Mouse (Mus musculus) limb, embryonic 11.5 days (tissue): ENCODE measurements around the gene Skil. TPM values are rescaled to one million over a fixed set of nuclear protein-coding genes. Genes with fewer than 3 reads are reported as not detected.
"Not testable (repeated sequence)": the region's sequence is repeated elsewhere in the genome, so short reads cannot be mapped to it uniquely, and the experiment has no call there.

Experiments used
- ATAC-seq: fragments of 200-750 bp; cut with Nextera tagmentation; 2 replicates; pipeline ENCODE4 v1.8.0; 2017; ENCODE audit warnings: low read depth; ENCODE audit not compliant: insufficient number of reproducible peaks, low FRiP score, low TSS enrichment
- DNase-seq: peaks from one replicate; pipeline ENCODE4 v3.0.0-alpha.2; 2015; ENCODE audit warnings: low spot score
- H3K27ac ChIP-seq: fragments of 300-500 bp; sonication (generic); replicated peaks from 2 replicates; pipeline ENCODE4 v1.5.1; 2014; ENCODE audit warnings: low read depth, mild to moderate bottlenecking, low read length
- H3K27me3 ChIP-seq: fragments of 300-500 bp; sonication (generic); 2 replicates; pipeline ENCODE4 v1.6.1; 2014; ENCODE audit warnings: mild to moderate bottlenecking, low read length, mixed read lengths; ENCODE audit not compliant: control insufficient read depth, insufficient read depth
- H3K36me3 ChIP-seq: fragments of 300-500 bp; sonication (generic); 2 replicates; pipeline ENCODE4 v1.6.1; 2014; ENCODE audit warnings: mild to moderate bottlenecking, low read length, moderate library complexity, mixed read lengths; ENCODE audit not compliant: control insufficient read depth, insufficient read depth
- H3K4me1 ChIP-seq: fragments of 300-500 bp; sonication (generic); 2 replicates; pipeline ENCODE4 v1.6.1; 2014; ENCODE audit warnings: low read length, mixed read lengths; ENCODE audit not compliant: control insufficient read depth, insufficient read depth
- H3K4me2 ChIP-seq: fragments of 300-500 bp; sonication (generic); 2 replicates; pipeline ENCODE4 v1.6.1; 2014; ENCODE audit warnings: low read depth, mild to moderate bottlenecking, moderate library complexity; ENCODE audit not compliant: severe bottlenecking
- H3K4me3 ChIP-seq: fragments of 300-500 bp; sonication (generic); 2 replicates; pipeline ENCODE4 v1.5.1; 2014; ENCODE audit warnings: low read depth, low read length
- H3K9ac ChIP-seq: fragments of 300-500 bp; sonication (generic); 2 replicates; pipeline ENCODE4 v1.6.1; 2014; ENCODE audit warnings: mild to moderate bottlenecking, low read length
- H3K9me3 ChIP-seq: fragments of 300-500 bp; sonication (generic); 2 replicates; pipeline ENCODE4 v1.6.1; 2016; ENCODE audit warnings: low read length; ENCODE audit not compliant: control insufficient read depth
- WGBS: fragments of 180-500 bp; shearing (Covaris S2); extraction: QIAGEN DNeasy Blood & Tissue Kit; methylation state at CpG from one replicate; pipeline ENCODE4 v1.1.7; 2014; 5-methylcytosine and 5-hydroxymethylcytosine counted together
- polyA plus RNA-seq: library from polyadenylated mRNA; unstranded; fragments of >200 nt; fragmentation: Nextera tagmentation; extraction: Ambion mirVana; gene quantifications from 2 replicates; pipeline ENCODE4 v1.2.1, GENCODE M21; 2014

Skil gene
- polyA plus RNA-seq, 1 experiment from 2014 or later: 33.5 TPM

- ATAC-seq: no peak
- H3K4me3 ChIP-seq: no peak overlapping the region
- H3K27ac ChIP-seq: no peak overlapping the region
- DNase-seq: no peak
- WGBS: 93% methylated on average over 4 of the region's 4 CpGs
- H3K9ac ChIP-seq: no peak overlapping the region
- H3K36me3 ChIP-seq: no peaks in the 10 kb centered on the region
- no peak overlapping the region for H3K4me2 ChIP-seq
- no peaks in the 10 kb centered on the region for H3K27me3 ChIP-seq
- H3K4me1 ChIP-seq: no peaks in the 10 kb centered on the region
- no peaks in the 10 kb centered on the region for H3K9me3 ChIP-seq
Measured at GRCm38 (mm10) chr3:31141621-31142020, 46.8 kb downstream of the Skil start.

GRCm38 (mm10) chr3:31145222-31145621 lies 50.4 kb downstream of the Skil start:
- WGBS: 82% methylated on average over 11 of the region's 11 CpGs
- DNase-seq, H3K4me1 ChIP-seq, H3K9ac ChIP-seq, ATAC-seq, H3K4me2 ChIP-seq, H3K4me3 ChIP-seq, H3K9me3 ChIP-seq, H3K27me3 ChIP-seq, H3K27ac ChIP-seq, H3K36me3 ChIP-seq: not testable (repeated sequence)

DNA sequence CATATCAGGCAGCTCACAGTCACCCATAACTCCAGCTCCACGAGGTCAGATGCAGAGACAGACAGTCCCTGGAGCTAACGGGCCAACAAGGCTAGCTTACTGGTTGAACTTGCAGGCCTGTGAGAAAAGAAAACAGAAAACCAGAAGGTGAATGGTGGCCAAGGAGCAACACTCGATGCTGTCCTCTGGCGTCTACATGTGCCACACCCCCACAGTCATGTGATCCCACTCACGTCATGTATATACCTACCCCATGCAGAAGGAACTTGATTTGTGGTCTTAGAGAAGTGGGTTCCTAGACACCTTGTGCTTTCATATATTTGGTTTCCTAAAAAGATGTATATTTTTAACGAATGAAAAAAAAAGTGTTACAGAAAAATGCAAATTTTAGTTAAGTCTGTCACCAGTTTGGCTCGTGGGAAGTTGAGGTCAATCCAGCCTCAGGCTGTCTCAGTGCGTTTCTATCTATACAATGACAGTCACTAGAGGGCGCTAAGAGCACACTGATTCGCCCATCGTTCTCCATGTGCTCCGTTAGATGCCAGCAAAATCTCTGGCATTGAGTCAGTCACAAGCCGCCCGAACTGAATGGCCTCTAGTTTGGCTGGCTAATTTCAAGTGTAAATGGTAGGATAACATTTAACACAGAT lies 50.9 kb downstream of the Skil start:
- H3K36me3 ChIP-seq: no peaks in the 10 kb centered on the region
- H3K4me1 ChIP-seq: peaks cover 4% of the 10 kb centered on the region; the same call in 1 of the 2 replicates
- ATAC-seq (0 out of 2 replicates have a peak, but pooled peaks have one; percentile 67), DNase-seq (peak; percentile 83)
- WGBS: 14% methylated on average over 14 of the region's 14 CpGs
- no peak overlapping the region for H3K4me2 ChIP-seq
- no peaks in the 10 kb centered on the region for H3K9me3 ChIP-seq
- no peak overlapping the region for H3K9ac ChIP-seq
- 0 out of 2 replicates have a peak, but pooled peaks cover 7% of the 10 kb centered on the region for H3K27me3 ChIP-seq
- H3K27ac ChIP-seq: no peak overlapping the region
- no peak overlapping the region for H3K4me3 ChIP-seq

GRCm38 (mm10) chr3:31148595-31148994 lies 53.7 kb downstream of the Skil start:
- Histone ChIP-seq H3K4me1 (peaks cover 4% of the 10 kb centered on the region; the same call in 1 of the 2 replicates), H3K27ac (no peak overlapping the region), H3K9me3 (no peaks in the 10 kb centered on the region), H3K27me3 (0 out of 2 replicates have a peak, but pooled peaks cover 7% of the 10 kb centered on the region), H3K9ac (no peak overlapping the region), H3K4me3 (no peak overlapping the region), H3K4me2 (no peak overlapping the region), H3K36me3 (no peaks in the 10 kb centered on the region)
- WGBS: 87% methylated on average over 7 of the region's 7 CpGs
- DNase-seq (no peak), ATAC-seq (no peak)

GRCm38 (mm10) chr3:31149706-31150105 lies 54.8 kb downstream of the Skil start, which contains the start of gene Cldn11:
Gene Cldn11 (plus strand): TSS chr3:31149920.
- WGBS: under 1% methylated on average over 33 of the region's 33 CpGs
- H3K9me3 ChIP-seq: no peaks in the 10 kb centered on the region
- peak; percentile 83 for DNase-seq
- H3K36me3 ChIP-seq: no peaks in the 10 kb centered on the region
- 0 out of 2 replicates have a peak, but pooled peaks cover 7% of the 10 kb centered on the region for H3K27me3 ChIP-seq
- ATAC-seq: peak; percentile 75; the same call in 1 of the 2 replicates
- H3K4me3 ChIP-seq: peak within 1 kb of the TSS; percentile 24
- H3K27ac ChIP-seq: no peak within 1 kb of the TSS
- H3K4me2 ChIP-seq: peak within 1 kb of the TSS; percentile 67
- H3K4me1 ChIP-seq: peaks cover 4% of the 10 kb centered on the region; the same call in 1 of the 2 replicates
- no peak within 1 kb of the TSS for H3K9ac ChIP-seq

DNA sequence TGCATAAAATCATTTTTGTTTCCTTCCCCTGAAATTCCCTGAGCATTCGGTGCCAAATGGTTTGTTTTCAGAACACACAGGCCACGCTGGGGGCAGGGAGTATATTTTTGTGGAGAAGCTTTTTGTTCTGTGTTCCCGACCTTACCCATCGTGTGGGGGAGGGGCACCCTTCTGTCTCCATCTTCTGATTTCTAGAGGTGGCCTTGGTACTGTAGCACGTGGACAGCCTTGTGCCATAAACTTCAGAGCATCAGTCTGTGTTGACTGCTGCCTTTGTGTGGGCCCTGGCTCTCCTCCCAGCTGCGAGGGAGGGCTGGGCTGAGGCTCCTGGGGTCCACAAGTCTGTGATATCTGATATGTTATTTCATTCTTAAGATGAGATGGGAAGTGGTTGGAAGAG lies 57.2 kb downstream of the Skil start:
- H3K27ac ChIP-seq: no peak overlapping the region
- no peak overlapping the region for H3K4me2 ChIP-seq
- no peak for ATAC-seq
- no peaks in the 10 kb centered on the region for H3K9me3 ChIP-seq
- no peaks in the 10 kb centered on the region for H3K36me3 ChIP-seq
- H3K4me3 ChIP-seq: no peak overlapping the region
- H3K4me1 ChIP-seq: peaks cover 4% of the 10 kb centered on the region; the same call in 1 of the 2 replicates
- 0 out of 2 replicates have a peak, but pooled peaks cover 7% of the 10 kb centered on the region for H3K27me3 ChIP-seq
- WGBS: 74% methylated on average over 6 of the region's 6 CpGs
- H3K9ac ChIP-seq: no peak overlapping the region
- DNase-seq: no peak

- H3K27me3 ChIP-seq: no peaks in the 10 kb centered on the region
- 53% methylated on average over 3 of the region's 3 CpGs for WGBS
Measured at GRCm38 (mm10) chr3:31156126-31156525, 61.3 kb downstream of the Skil start.

GRCm38 (mm10) chr3:31157776-31158175 lies 62.9 kb downstream of the Skil start:
- Histone ChIP-seq H3K36me3 (no peaks in the 10 kb centered on the region), H3K9ac (no peak overlapping the region)
- DNase-seq: no peak

More at GRCm38 (mm10) chr3:31156126-31156525, 61.3 kb downstream of the Skil start:
- Histone ChIP-seq H3K9me3 (no peaks in the 10 kb centered on the region), H3K4me1 (no peaks in the 10 kb centered on the region; the same call in 1 of the 2 replicates), H3K9ac (no peak overlapping the region), H3K36me3 (no peaks in the 10 kb centered on the region), H3K4me2 (no peak overlapping the region), H3K27ac (no peak overlapping the region), H3K4me3 (no peak overlapping the region)
- DNase-seq (no peak), ATAC-seq (no peak)

More at GRCm38 (mm10) chr3:31157776-31158175, 62.9 kb downstream of the Skil start:
- H3K9me3 ChIP-seq: no peaks in the 10 kb centered on the region
- H3K27ac ChIP-seq: no peak overlapping the region
- H3K27me3 ChIP-seq: no peaks in the 10 kb centered on the region
- H3K4me1 ChIP-seq: no peaks in the 10 kb centered on the region; the same call in 1 of the 2 replicates
- H3K4me2 ChIP-seq: no peak overlapping the region
- no peak overlapping the region for H3K4me3 ChIP-seq
- no peak for ATAC-seq
- 90% methylated on average over 15 of the region's 15 CpGs for WGBS
